Mouse (Mus musculus): ENCODE measurements at regions not wholly inside any gene's neighbourhood (a gene's known extent, or its start where the extent isn't known, plus 50 kb on each side); places are given as distances from the start of the nearest gene placed in this dataset.

DNA sequence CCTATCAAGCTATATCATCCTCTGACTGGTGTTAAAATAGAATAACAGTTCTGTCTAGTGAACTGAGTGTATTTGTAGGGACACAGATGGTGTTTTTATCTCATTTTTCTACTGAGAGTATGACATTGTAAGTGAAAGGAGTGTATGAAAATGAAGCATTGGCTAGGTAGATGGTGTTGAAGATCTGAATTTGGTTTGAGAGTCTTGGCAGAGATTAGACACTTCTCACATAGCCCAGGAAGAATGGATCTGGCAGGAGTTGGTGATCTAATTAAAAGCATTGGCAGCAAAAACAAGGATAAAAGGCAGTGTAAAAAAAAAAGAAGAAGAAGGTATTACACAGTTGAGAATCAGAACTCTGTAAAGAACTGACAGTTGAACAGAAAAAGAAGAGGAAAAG, 900.4 kb upstream of the Pabpc4l start:
- H3K27ac ChIP-seq: no peak overlapping the region
- H3K4me3 ChIP-seq: no peak overlapping the region
- no peak overlapping the region for H3K4me2 ChIP-seq
- H3K36me3 ChIP-seq: no peaks in the 10 kb centered on the region
- no peaks in the 10 kb centered on the region for H3K4me1 ChIP-seq
- no peaks in the 10 kb centered on the region for H3K9me3 ChIP-seq
- ATAC-seq (ENCODE audit: borderline replicate concordance, extremely low read depth, low FRiP score, low TSS enrichment): no peak
- no peak overlapping the region for H3K9ac ChIP-seq
- H3K27me3 ChIP-seq: no peaks in the 10 kb centered on the region

DNA sequence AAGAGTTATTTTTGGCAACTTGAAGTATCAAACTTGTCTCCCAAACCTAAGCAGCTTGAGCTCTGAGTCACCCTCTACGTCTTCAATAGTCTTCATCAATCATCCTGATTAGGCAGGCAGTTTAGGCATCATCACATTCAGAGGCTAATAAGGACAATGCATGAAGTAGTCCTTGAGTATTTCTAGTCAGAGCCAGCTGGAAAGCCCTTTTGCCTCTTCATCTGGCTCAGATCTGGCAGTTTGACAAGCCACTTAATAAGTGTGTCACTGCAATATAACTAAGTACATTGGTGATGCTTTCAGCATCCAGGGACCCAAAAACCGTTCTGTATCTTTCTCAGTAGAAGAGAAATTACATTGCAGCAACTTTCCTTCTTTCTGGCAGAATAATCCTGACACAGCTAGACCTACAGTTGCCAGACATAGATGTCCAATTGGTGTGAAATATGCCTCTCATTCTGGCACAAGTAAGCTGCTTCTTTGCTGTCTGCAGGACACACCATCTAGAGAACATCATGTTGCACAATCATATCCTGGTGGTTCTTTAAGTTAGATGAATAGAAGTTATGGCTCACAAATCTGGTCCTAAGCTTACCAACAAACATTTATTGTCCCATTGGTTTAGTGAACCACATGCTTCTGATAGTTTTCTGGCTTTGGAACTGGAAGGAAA, 868.5 kb upstream of the Pabpc4l start:
- whole genome bisulfite sequencing: 24% methylated on average over 2 of the region's 2 CpGs
- H3K4me2 ChIP-seq: no peak overlapping the region
- no peak overlapping the region for H3K4me3 ChIP-seq
- no peak overlapping the region for H3K9ac ChIP-seq
- no peaks in the 10 kb centered on the region for H3K4me1 ChIP-seq
- no peaks in the 10 kb centered on the region for H3K36me3 ChIP-seq
- peak; percentile 83; the same call in 1 of the 2 replicates for ATAC-seq (ENCODE audit: borderline replicate concordance, extremely low read depth, low FRiP score, low TSS enrichment)
- H3K9me3 ChIP-seq: no peaks in the 10 kb centered on the region
- H3K27me3 ChIP-seq: no peaks in the 10 kb centered on the region
- no peak overlapping the region for H3K27ac ChIP-seq

DNA sequence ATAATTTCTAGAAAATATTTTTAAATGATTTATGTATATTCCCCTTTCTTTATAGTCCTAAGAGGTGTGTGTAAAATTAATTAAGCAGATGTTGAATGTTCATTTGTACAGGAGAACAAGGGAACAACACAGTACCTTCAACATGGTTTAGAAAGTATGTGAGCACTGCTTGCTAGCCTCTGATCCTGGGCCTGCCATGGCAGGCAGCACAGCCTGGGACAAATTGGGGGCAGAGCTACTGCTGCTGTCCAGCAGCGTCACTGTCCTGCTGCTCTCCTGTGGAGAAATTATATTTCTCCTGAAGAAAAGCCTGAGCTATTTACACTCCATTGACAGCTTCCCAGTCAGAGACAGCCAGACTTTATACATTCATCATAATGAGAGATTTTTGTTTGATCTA, 833.8 kb upstream of the Pabpc4l start:
- H3K4me2 ChIP-seq: no peak overlapping the region
- H3K9ac ChIP-seq: no peak overlapping the region
- H3K27ac ChIP-seq: no peak overlapping the region
- no peaks in the 10 kb centered on the region for H3K36me3 ChIP-seq
- 41% methylated on average over 1 of the region's 1 CpGs for WGBS
- H3K27me3 ChIP-seq: no peaks in the 10 kb centered on the region
- no peaks in the 10 kb centered on the region for H3K9me3 ChIP-seq
- H3K4me3 ChIP-seq: no peak overlapping the region
- H3K4me1 ChIP-seq: no peaks in the 10 kb centered on the region
- ATAC-seq (ENCODE audit: borderline replicate concordance, extremely low read depth, low FRiP score, low TSS enrichment): no peak

DNA sequence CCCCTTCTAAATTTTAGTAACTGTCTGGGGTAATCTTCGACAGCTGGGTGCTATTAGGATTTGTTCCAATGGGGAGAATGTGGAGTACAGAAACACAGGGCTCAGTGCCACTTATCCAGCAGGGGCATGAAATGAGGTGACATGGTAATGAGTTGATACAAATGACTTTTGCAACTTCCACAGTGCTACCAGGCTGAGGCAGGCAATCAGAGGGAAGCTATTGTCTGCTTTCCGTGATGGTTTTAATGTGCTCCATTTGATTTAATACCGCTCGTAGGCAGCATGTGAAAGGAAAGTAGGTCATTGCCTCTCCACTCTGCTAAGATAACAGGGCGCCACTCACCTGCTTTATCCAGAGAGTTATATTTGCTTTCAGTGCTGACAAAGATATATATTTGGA, 832.3 kb upstream of the Pabpc4l start:
- Histone ChIP-seq H3K36me3 (no peaks in the 10 kb centered on the region), H3K4me3 (no peak overlapping the region), H3K27me3 (no peaks in the 10 kb centered on the region), H3K4me1 (no peaks in the 10 kb centered on the region), H3K4me2 (no peak overlapping the region), H3K9me3 (no peaks in the 10 kb centered on the region), H3K27ac (no peak overlapping the region), H3K9ac (no peak overlapping the region)
- 44% methylated on average over 5 of the region's 5 CpGs for WGBS
- no peak for ATAC-seq (ENCODE audit: borderline replicate concordance, extremely low read depth, low FRiP score, low TSS enrichment)

DNA sequence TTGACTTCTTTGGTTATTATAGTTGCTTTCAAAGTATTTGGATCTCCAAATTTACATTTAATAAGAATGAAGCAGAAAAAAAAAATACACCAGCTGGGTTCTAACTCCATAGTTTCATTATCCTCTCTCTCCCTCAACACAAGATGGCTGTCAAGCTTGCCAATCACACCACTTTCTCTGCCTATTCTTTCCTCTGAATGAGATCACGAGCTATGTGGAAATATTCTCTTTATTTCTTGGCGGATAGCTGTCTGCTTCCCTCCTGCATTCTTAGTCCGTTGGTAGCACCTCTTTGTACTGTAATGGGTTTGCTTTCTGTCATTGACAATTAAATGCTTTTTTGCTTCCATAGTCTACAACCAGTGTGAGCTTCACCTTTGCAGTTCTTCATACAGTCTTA, 793.0 kb upstream of the Pabpc4l start:
- Histone ChIP-seq H3K4me1 (no peaks in the 10 kb centered on the region), H3K27me3 (no peaks in the 10 kb centered on the region), H3K27ac (no peak overlapping the region), H3K36me3 (no peaks in the 10 kb centered on the region), H3K9ac (no peak overlapping the region), H3K9me3 (no peaks in the 10 kb centered on the region), H3K4me3 (no peak overlapping the region), H3K4me2 (no peak overlapping the region)
- WGBS: 80% methylated on average over 3 of the region's 3 CpGs
- ATAC-seq (ENCODE audit: borderline replicate concordance, extremely low read depth, low FRiP score, low TSS enrichment): no peak

DNA sequence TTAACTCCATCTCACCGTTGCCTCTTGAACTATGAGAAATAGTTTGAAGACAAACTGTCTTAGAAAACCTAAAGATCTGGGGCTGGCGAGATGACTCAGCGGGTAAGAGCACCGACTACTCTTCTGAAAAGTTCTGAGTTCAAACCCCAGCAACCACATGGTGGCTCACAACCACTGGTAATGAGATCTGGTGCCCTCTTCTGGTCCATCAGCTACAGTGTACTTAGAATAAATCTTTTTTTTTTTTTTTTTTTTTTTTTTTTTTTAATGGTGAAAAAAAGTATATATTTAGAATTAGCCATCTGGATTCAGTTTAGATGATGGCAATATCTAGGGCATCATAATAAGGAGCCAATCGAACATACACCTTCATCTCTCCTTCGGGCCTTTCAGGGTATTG, 782.2 kb upstream of the Pabpc4l start:
- H3K4me2 ChIP-seq: no peak overlapping the region
- no peak overlapping the region for H3K4me3 ChIP-seq
- H3K4me1 ChIP-seq: no peaks in the 10 kb centered on the region
- no peaks in the 10 kb centered on the region for H3K9me3 ChIP-seq
- H3K27me3 ChIP-seq: no peaks in the 10 kb centered on the region
- no peak overlapping the region for H3K27ac ChIP-seq
- no peak for ATAC-seq (ENCODE audit: borderline replicate concordance, extremely low read depth, low FRiP score, low TSS enrichment)
- H3K9ac ChIP-seq: no peak overlapping the region
- WGBS: 93% methylated on average over 6 of the region's 6 CpGs
- no peaks in the 10 kb centered on the region for H3K36me3 ChIP-seq

DNA sequence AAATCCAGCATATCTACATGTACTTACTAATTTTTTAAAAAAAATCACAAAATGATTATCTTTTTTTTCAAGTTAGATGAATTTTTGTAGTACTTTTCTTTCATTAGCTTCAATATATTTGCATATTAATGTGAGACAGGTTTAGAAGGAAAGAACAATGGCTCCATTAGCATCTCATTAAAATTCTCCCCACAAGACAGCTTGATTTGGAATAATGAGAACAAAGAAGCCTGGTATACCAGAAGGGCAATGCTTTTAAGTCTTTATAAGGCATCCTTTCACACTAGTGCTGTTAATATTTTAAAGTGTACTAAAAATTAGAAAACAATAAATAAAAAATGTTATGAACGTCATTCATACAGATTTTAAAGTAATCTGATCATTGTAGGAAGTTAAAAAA, 770.6 kb upstream of the Pabpc4l start:
- Histone ChIP-seq H3K27ac (no peak overlapping the region), H3K9ac (no peak overlapping the region), H3K9me3 (no peaks in the 10 kb centered on the region), H3K4me1 (no peaks in the 10 kb centered on the region), H3K36me3 (no peaks in the 10 kb centered on the region), H3K4me2 (no peak overlapping the region), H3K4me3 (no peak overlapping the region), H3K27me3 (no peaks in the 10 kb centered on the region)
- no peak for ATAC-seq (ENCODE audit: borderline replicate concordance, extremely low read depth, low FRiP score, low TSS enrichment)
- 42% methylated on average over 1 of the region's 1 CpGs for WGBS

DNA sequence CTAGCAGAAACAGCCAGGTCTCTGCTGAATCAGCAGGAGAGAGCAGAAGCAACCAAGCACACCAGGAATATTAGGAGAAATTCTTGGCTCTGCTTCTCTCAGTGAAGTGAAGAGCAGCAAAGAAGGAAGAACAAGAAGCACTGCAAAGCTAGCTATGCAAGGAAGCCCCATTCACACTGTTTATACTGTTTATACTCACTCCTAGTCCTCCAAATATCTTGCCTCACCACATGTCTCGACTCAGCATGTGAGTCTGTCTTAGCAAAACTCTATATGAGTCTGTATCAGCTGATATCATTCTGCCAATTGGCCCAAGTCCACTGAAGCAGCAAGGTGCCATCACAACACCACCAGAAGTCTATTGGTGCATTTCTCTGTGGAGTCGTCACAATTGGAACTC, 765.1 kb upstream of the Pabpc4l start:
- Histone ChIP-seq H3K4me3 (no peak overlapping the region), H3K4me1 (no peaks in the 10 kb centered on the region), H3K9ac (no peak overlapping the region), H3K9me3 (no peaks in the 10 kb centered on the region), H3K27me3 (no peaks in the 10 kb centered on the region), H3K27ac (no peak overlapping the region), H3K36me3 (no peaks in the 10 kb centered on the region), H3K4me2 (no peak overlapping the region)
- 72% methylated on average over 2 of the region's 2 CpGs for WGBS
- ATAC-seq (ENCODE audit: borderline replicate concordance, extremely low read depth, low FRiP score, low TSS enrichment): no peak

DNA sequence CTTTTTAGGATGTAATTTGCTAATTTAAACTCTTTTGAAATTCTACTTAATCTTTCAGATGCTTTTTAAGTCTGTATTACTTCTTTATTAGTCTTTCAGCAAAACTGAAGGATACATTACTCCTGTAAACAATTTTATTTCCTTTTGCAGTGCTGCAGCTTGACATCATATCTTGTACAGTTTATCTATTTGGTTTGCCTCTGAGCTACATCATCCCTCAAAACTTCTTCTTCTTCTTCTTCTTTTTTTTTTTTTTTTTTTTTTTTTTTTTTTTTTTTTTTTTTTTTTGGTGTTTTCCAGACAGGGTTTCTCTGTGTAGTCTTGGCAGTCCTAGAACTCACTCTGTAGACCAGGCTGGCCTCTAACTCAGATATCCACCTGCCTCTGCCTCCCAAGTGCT, 749.6 kb upstream of the Pabpc4l start:
- no peak overlapping the region for H3K27ac ChIP-seq
- H3K36me3 ChIP-seq: no peaks in the 10 kb centered on the region
- no peak overlapping the region for H3K9ac ChIP-seq
- no peak overlapping the region for H3K4me2 ChIP-seq
- H3K4me3 ChIP-seq: no peak overlapping the region
- H3K27me3 ChIP-seq: no peaks in the 10 kb centered on the region
- H3K9me3 ChIP-seq: no peaks in the 10 kb centered on the region
- H3K4me1 ChIP-seq: no peaks in the 10 kb centered on the region
- no peak for ATAC-seq (ENCODE audit: borderline replicate concordance, extremely low read depth, low FRiP score, low TSS enrichment)

DNA sequence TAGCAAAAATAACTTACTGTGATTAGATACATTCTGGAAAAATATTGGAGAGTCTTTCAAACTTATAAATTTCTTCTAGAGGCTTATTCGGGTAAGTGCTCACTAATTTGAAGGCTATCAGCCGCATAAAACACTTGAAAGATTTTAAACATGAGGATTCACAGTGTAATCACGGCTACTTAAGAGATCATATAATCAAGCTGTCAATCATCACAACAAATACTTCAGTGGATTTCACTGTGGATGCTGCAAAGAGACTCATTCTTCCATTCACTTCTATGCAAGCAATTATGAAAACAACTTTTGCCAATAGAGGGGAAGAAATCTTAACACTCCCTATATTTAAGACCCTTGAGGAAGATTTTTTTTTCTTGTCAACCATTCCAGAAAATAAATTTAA, 736.2 kb upstream of the Pabpc4l start:
- Histone ChIP-seq H3K27ac (no peak overlapping the region), H3K27me3 (no peaks in the 10 kb centered on the region), H3K9me3 (no peaks in the 10 kb centered on the region), H3K4me2 (no peak overlapping the region), H3K4me3 (no peak overlapping the region), H3K4me1 (no peaks in the 10 kb centered on the region), H3K36me3 (no peaks in the 10 kb centered on the region), H3K9ac (no peak overlapping the region)
- no peak for ATAC-seq (ENCODE audit: borderline replicate concordance, extremely low read depth, low FRiP score, low TSS enrichment)
- 67% methylated on average over 3 of the region's 3 CpGs for WGBS

DNA sequence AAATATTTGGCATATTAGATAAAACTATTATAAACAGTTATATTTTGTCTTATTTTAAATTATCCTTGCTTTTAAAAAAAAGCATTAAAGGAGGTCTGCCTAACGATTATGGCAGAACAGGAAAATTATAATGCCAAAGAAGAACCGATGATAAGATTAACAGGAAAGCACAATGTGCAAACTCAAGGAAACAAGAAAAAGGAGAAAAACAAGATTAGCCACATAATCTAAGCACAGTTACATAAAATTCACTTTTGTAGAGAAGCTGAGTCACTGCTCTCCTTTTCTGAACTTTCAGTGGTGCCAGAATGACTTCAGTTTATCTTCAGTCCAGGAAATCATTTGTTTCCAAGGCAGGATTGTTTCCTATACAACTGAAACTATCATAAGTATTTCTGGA, 734.7 kb upstream of the Pabpc4l start:
- no peaks in the 10 kb centered on the region for H3K9me3 ChIP-seq
- no peak overlapping the region for H3K9ac ChIP-seq
- ATAC-seq (ENCODE audit: borderline replicate concordance, extremely low read depth, low FRiP score, low TSS enrichment): no peak
- no peak overlapping the region for H3K27ac ChIP-seq
- H3K4me3 ChIP-seq: no peak overlapping the region
- H3K4me1 ChIP-seq: no peaks in the 10 kb centered on the region
- no peaks in the 10 kb centered on the region for H3K27me3 ChIP-seq
- no peaks in the 10 kb centered on the region for H3K36me3 ChIP-seq
- 70% methylated on average over 2 of the region's 2 CpGs for WGBS
- no peak overlapping the region for H3K4me2 ChIP-seq

DNA sequence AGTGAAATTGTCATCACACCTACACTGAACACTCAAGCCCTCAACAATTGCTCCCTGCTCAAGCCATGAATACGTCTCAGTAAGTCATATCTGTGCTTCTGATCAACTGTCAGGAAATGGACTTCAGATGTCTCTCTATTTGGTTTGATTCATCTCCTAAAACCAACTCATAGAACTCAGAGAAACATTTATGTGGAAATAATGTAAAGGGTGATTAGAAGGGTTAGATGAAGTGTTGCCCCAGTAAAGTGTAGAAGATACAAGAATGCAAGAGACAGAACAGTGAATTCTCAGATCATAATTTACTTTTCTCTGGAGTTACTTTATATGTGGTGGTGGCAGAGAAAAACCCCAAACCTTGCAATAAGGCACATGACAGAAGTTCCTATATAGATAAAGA, 732.4 kb upstream of the Pabpc4l start:
- peak; percentile 49; the same call in 1 of the 2 replicates for ATAC-seq (ENCODE audit: borderline replicate concordance, extremely low read depth, low FRiP score, low TSS enrichment)
- H3K36me3 ChIP-seq: no peaks in the 10 kb centered on the region
- H3K27ac ChIP-seq: no peak overlapping the region
- H3K9me3 ChIP-seq: no peaks in the 10 kb centered on the region
- H3K4me1 ChIP-seq: no peaks in the 10 kb centered on the region
- H3K4me2 ChIP-seq: no peak overlapping the region
- no peak overlapping the region for H3K9ac ChIP-seq
- 35% methylated on average over 1 of the region's 1 CpGs for WGBS
- no peak overlapping the region for H3K4me3 ChIP-seq
- H3K27me3 ChIP-seq: no peaks in the 10 kb centered on the region

All from lung, embryonic 15.5 days (tissue).